15 mouse cellular contexts compared by ENCODE assay signal in genomic region chr8:122124326-122124725, GRCm38 (mm10).
DNase-seq lines count a peak whose midpoint lies in the region; ATAC-seq and TF ChIP-seq lines count a peak whose summit lies in the region.
"Had no signal": no experiment of that assay in that cellular context is flagged by ENCODE, and none has a peak within 500 bp of the region (broad histone marks: within the 10 kb centered on the region; RNA-seq: fewer than 3 reads in every experiment).

No protein-coding gene starts in this region.

- no peak for DNase-seq in hindbrain, postnatal 0 days (ENCODE audit: low spot score)
- DNase-seq in lung, postnatal 0 days (ENCODE audit: low spot score), result no peak
- DNase-seq in lung, adult 2 months, result no peak
- DNase-seq in MEL (ENCODE audit: low read depth, low spot score), result peak; percentile 20
- peak; percentile 5 for DNase-seq in naive thymus-derived CD4-positive, alpha-beta T cell, adult 2 months (ENCODE audit: low read depth)
- DNase-seq in cerebellum, adult 18-20 months, result no peak
- DNase-seq: heart, postnatal 10 days; kidney, postnatal 4 days; liver, embryonic 13.5 days; thymus, postnatal 4 days had no signal

- no peak for TF ChIP-seq EP300 in lung, postnatal 0 days (IDR thresholded peaks at IDR 0.05)
- TF ChIP-seq EP300 in MEL (IDR thresholded peaks at IDR 0.05; ENCODE audit: low read depth in 1 of 2, low read length in 2 of 2), result no peak

- no peak for TF ChIP-seq POLR2A in lung, adult 2 months (IDR thresholded peaks at IDR 0.05; ENCODE audit: borderline replicate concordance, extremely low read depth, low read depth, low read length)
- TF ChIP-seq POLR2A in MEL (IDR thresholded peaks at IDR 0.05; ENCODE audit: control insufficient read depth in 1 of 2, insufficient read depth in 1 of 2, low read depth in 1 of 2, low read length in 2 of 2, poor library complexity in 1 of 2), result no peak

- no peaks in the 10 kb centered on the region for H3K9me3 ChIP-seq in hindbrain, postnatal 0 days (ENCODE audit: low read length)
- no peaks in the 10 kb centered on the region; the same call in 1 of the 2 replicates for H3K9me3 ChIP-seq in hindbrain, embryonic 16.5 days (ENCODE audit: control insufficient read depth, low read length)
- H3K9me3 ChIP-seq in lung, postnatal 0 days (ENCODE audit: low read length), result no peaks in the 10 kb centered on the region
- H3K9me3 ChIP-seq in MEL (replicated peaks; ENCODE audit: insufficient read depth, low read length), result no peaks in the 10 kb centered on the region
- H3K9me3 ChIP-seq: embryonic facial prominence, embryonic 12.5 days had no signal

- WGBS in hindbrain, postnatal 0 days, result 93% methylated on average over 3 of the region's 3 CpGs
- WGBS in hindbrain, embryonic 16.5 days, result 93% methylated on average over 3 of the region's 3 CpGs
- WGBS in lung, postnatal 0 days, result 90% methylated on average over 3 of the region's 3 CpGs
- 92% methylated on average over 3 of the region's 3 CpGs for WGBS in lung, adult 2 months

- H3K4me2 ChIP-seq in hindbrain, postnatal 0 days (ENCODE audit: low read depth, low read length), result no peak overlapping the region
- H3K4me2 ChIP-seq in hindbrain, embryonic 16.5 days (ENCODE audit: low read length), result no peak overlapping the region
- H3K4me2 ChIP-seq in lung, postnatal 0 days (replicated peaks; ENCODE audit: low read depth, low read length), result no peak overlapping the region
- H3K4me2 ChIP-seq: embryonic facial prominence, embryonic 12.5 days; forebrain, embryonic 13.5 days; liver, embryonic 13.5 days had no signal

- H3K9ac ChIP-seq in hindbrain, postnatal 0 days (replicated peaks; ENCODE audit: low read length), result no peak overlapping the region
- no peak overlapping the region for H3K9ac ChIP-seq in hindbrain, embryonic 16.5 days (ENCODE audit: low read depth, low read length)
- no peak overlapping the region for H3K9ac ChIP-seq in lung, postnatal 0 days (replicated peaks; ENCODE audit: low read depth)
- H3K9ac ChIP-seq in MEL (ENCODE audit: control insufficient read depth, low read depth, low read length, poor library complexity, severe bottlenecking), result no peak overlapping the region
- H3K9ac ChIP-seq: embryonic facial prominence, embryonic 12.5 days; forebrain, embryonic 13.5 days; liver, embryonic 13.5 days had no signal

- no peak; the same call in 1 of the 2 replicates for TF ChIP-seq RAD21 in MEL (IDR thresholded peaks at IDR 0.05; ENCODE audit: low read depth, low read length)

- no peaks in the 10 kb centered on the region for H3K36me3 ChIP-seq in hindbrain, postnatal 0 days (ENCODE audit: insufficient read depth, low read length)
- no peaks in the 10 kb centered on the region for H3K36me3 ChIP-seq in hindbrain, embryonic 16.5 days (ENCODE audit: control insufficient read depth, insufficient read depth, low read length)
- H3K36me3 ChIP-seq in lung, postnatal 0 days (ENCODE audit: insufficient read depth, low read length), result no peaks in the 10 kb centered on the region
- no peaks in the 10 kb centered on the region for H3K36me3 ChIP-seq in MEL (ENCODE audit: control insufficient read depth in 1 of 2, insufficient read depth in 2 of 2, low read length in 2 of 2)
- H3K36me3 ChIP-seq: embryonic facial prominence, embryonic 12.5 days; G1E; liver, embryonic 13.5 days had no signal

- H3K4me3 ChIP-seq in hindbrain, postnatal 0 days (ENCODE audit: low read length), result no peak overlapping the region
- no peak overlapping the region for H3K4me3 ChIP-seq in hindbrain, embryonic 16.5 days (ENCODE audit: low read length)
- no peak overlapping the region for H3K4me3 ChIP-seq in lung, postnatal 0 days (ENCODE audit: low read depth, low read length)
- no peak overlapping the region for H3K4me3 ChIP-seq in lung, adult 2 months (replicated peaks; ENCODE audit: extremely low read depth, low read depth, low read length)
- H3K4me3 ChIP-seq in MEL (ENCODE audit: control insufficient read depth in 1 of 2, insufficient read depth in 1 of 2, low read depth in 2 of 2, low read length in 2 of 2), result no peak overlapping the region
- H3K4me3 ChIP-seq: embryonic facial prominence, embryonic 12.5 days; forebrain, embryonic 13.5 days; liver, embryonic 13.5 days had no signal

- peak; percentile 57 for TF ChIP-seq CTCF in hindbrain, postnatal 0 days (IDR thresholded peaks at IDR 0.05; ENCODE audit: low read depth)
- peak; percentile 45 for TF ChIP-seq CTCF in lung, postnatal 0 days (IDR thresholded peaks at IDR 0.05)
- no peak for TF ChIP-seq CTCF in lung, adult 2 months (IDR thresholded peaks at IDR 0.05; ENCODE audit: insufficient read depth, low read length)
- TF ChIP-seq CTCF in MEL (IDR thresholded peaks at IDR 0.05 in 2 of 3, conservative IDR thresholded peaks at IDR 0.05 in 1 of 3; ENCODE audit: control insufficient read depth in 1 of 3, insufficient read depth in 1 of 3, low read depth in 2 of 3, low read length in 3 of 3, poor library complexity in 1 of 3, severe bottlenecking in 1 of 3), result peak; percentile 27 to 44 (median 30)

- H3K27me3 ChIP-seq in hindbrain, postnatal 0 days (ENCODE audit: insufficient read depth, low read length), result no peaks in the 10 kb centered on the region
- no peaks in the 10 kb centered on the region for H3K27me3 ChIP-seq in hindbrain, embryonic 16.5 days (replicated peaks; ENCODE audit: control insufficient read depth, insufficient read depth, low read length)
- no peaks in the 10 kb centered on the region for H3K27me3 ChIP-seq in lung, postnatal 0 days (replicated peaks; ENCODE audit: insufficient read depth, low read length)
- H3K27me3 ChIP-seq in MEL (ENCODE audit: control insufficient read depth in 1 of 2, insufficient read depth in 2 of 2, low read length in 2 of 2), result no peaks in the 10 kb centered on the region
- H3K27me3 ChIP-seq: embryonic facial prominence, embryonic 12.5 days; forebrain, embryonic 13.5 days; liver, embryonic 13.5 days had no signal

- ATAC-seq in hindbrain, postnatal 0 days, result no peak
- ATAC-seq in hindbrain, embryonic 16.5 days, result no peak
- ATAC-seq in lung, postnatal 0 days, result no peak
- ATAC-seq: forebrain, embryonic 13.5 days; inflammation-experienced regulatory T-cells, adult 6 months had no signal

- no peaks in the 10 kb centered on the region for H3K79me2 ChIP-seq in MEL (ENCODE audit: control insufficient read depth, insufficient read depth, low read length, poor library complexity)

- H3K4me1 ChIP-seq in hindbrain, postnatal 0 days (ENCODE audit: insufficient read depth, low read length), result no peaks in the 10 kb centered on the region
- H3K4me1 ChIP-seq in hindbrain, embryonic 16.5 days (ENCODE audit: control insufficient read depth, insufficient read depth, low read depth, low read length), result no peaks in the 10 kb centered on the region
- H3K4me1 ChIP-seq in lung, postnatal 0 days (ENCODE audit: insufficient read depth, low read depth, low read length), result no peaks in the 10 kb centered on the region
- no peaks in the 10 kb centered on the region for H3K4me1 ChIP-seq in lung, adult 2 months (ENCODE audit: control insufficient read depth, insufficient read depth, low read length)
- no peaks in the 10 kb centered on the region for H3K4me1 ChIP-seq in MEL (ENCODE audit: control insufficient read depth in 1 of 2, insufficient read depth in 2 of 2, low read length in 2 of 2)
- H3K4me1 ChIP-seq: embryonic facial prominence, embryonic 12.5 days; forebrain, embryonic 13.5 days; liver, embryonic 13.5 days had no signal

- no peak overlapping the region for H3K27ac ChIP-seq in hindbrain, postnatal 0 days
- no peak overlapping the region for H3K27ac ChIP-seq in hindbrain, embryonic 16.5 days (ENCODE audit: low read depth, low read length)
- H3K27ac ChIP-seq in lung, postnatal 0 days (ENCODE audit: low read length), result no peak overlapping the region
- H3K27ac ChIP-seq in MEL (ENCODE audit: control insufficient read depth, low read depth, low read length), result no peak overlapping the region
- H3K27ac ChIP-seq: embryonic facial prominence, embryonic 12.5 days; forebrain, embryonic 13.5 days; liver, embryonic 13.5 days had no signal

TF ChIP-seq in MEL, 35 proteins besides CTCF, POLR2A, EP300 and RAD21:
- TF ChIP-seq ETS1 (IDR thresholded peaks at IDR 0.05; ENCODE audit: low read depth, low read length) (no peak), ELF1 (IDR thresholded peaks at IDR 0.05; ENCODE audit: low read depth, low read length) (peak; percentile 44; the same call in 1 of the 2 replicates), GABPA (IDR thresholded peaks at IDR 0.05; ENCODE audit: low read depth, low read length) (no peak)

Comparison
In these comparisons a context has a peak if more than half of its experiments do, and no peak if none do; other contexts are left out.
1. DNase-seq: peak in MEL (single experiment) and naive thymus-derived CD4-positive, alpha-beta T cell, adult 2 months (single experiment); none in hindbrain, postnatal 0 days (single experiment), lung, postnatal 0 days (single experiment), lung, adult 2 months (single experiment) and cerebellum, adult 18-20 months (0 of 2).